Mouse (Mus musculus) G1E (cell line): ENCODE data around the gene Smg9.

Experiments
- CTCF ChIP-seq: IDR thresholded peaks from 2 replicates; pipeline ENCODE4 v1.5.1; 2012; ENCODE audit warnings: low read depth, low read length, inconsistent platforms, mixed read lengths
- POLR2AphosphoS5 ChIP-seq: IDR thresholded peaks from 2 replicates; pipeline ENCODE4 v1.6.1; 2012; ENCODE audit warnings: low read depth, low read length, inconsistent platforms; ENCODE audit not compliant: insufficient replicate concordance
- TAL1 ChIP-seq: conservative IDR thresholded peaks from 2 replicates; pipeline ENCODE4 v1.6.1; 2012; ENCODE audit warnings: low read depth, low read length, inconsistent platforms, mixed read lengths

GRCm38 (mm10) chr7:24399256-24400081 lies at the start of gene Smg9:
- TF ChIP-seq CTCF (no peak), POLR2AphosphoS5 (no peak), TAL1 (no peak)
